Mouse (Mus musculus): ENCODE results near the gene Npff.

Gene Npff

GRCm38 (mm10) chr15:102519211-102520141 lies 5.3 kb downstream of the Npff start:
- peak; percentile 39 for DNase-seq (ENCODE audit: low read depth)

GRCm38 (mm10) chr15:102518859-102519201 lies 5.9 kb downstream of the Npff start:
- DNase-seq (ENCODE audit: low read depth) = no peak

DNA sequence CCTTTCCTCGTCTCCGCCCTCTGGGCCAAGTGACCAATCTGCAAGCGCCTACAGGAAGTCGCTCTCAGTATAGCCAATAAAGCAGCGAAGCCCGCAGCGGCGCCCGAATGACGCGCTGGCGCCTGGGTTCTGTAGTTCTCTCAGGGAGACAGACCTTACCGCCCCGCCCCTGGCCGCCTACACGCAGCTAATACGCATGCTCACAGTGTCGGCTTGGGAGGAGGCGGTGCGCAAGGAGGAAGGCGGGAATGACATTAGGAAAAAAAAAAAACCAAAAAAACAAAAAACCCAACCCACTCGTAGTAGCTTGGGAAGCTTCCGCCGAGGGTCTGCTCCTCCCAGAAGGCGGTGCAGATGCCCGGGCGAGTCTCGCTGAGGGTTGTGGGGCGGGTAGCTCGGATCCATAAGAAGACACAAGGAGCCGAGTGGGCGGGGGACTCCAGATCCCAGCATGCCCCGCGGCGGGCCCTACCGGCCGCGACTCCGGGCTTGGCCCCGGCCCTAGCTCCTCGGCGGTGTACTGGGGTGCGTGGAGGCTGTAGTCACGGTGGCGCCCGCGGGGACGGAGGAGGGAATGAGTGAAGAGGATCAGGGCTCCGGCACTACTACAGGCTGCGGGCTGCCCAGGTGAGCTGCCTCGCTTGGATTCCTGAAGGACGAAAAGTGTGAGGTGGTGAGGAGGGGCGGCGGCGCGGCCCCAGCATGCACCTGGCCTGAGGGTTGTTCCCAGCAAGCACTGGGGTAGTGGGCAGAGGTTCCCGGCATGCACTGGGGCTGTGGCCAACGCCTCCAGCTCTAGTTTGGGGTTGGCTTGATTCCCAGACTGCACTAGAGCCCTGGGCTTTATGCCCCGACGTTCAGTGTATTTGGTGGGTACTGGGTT lies 6.5 kb downstream of the Npff start, which contains the start of gene Tarbp2:
Gene Tarbp2 (plus strand): TSS at position 217 of the 883 bp plus-strand sequence.
- peak; percentile 99 for DNase-seq (ENCODE audit: low read depth)

GRCm38 (mm10) chr15:102517631-102517975 lies 7.1 kb downstream of the Npff start:
- DNase-seq (ENCODE audit: low read depth) = no peak

GRCm38 (mm10) chr15:102516728-102517404 lies 7.9 kb downstream of the Npff start, which contains the start of gene Map3k12:
Gene Map3k12, minus strand, starts transcription at chr15:102517064.
- peak; percentile 84 for DNase-seq (ENCODE audit: low read depth)

GRCm38 (mm10) chr15:102516293-102516692 lies 8.4 kb downstream of the Npff start:
- no peak for DNase-seq (ENCODE audit: low read depth)

DNA sequence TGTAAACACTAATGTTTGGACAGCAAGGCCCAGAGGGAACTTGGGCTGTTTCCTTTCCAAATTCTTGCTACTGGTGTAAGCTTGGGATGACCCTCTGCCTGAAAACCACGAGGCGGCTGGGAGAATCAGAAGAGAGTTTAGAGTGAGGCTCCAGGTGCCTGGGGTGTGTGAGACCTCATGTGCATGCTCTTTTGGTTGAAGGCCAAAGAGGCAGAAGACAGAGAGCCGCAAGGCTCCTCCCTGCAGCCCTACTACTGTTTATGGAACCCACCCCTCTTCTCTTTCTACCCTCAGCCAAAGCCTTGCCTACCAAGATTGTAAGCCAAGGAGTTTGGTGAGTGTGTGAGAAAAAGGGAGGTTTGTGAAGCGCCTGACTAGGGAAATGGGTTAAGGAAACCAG lies 9.0 kb downstream of the Npff start:
- DNase-seq (ENCODE audit: low read depth) = no peak

DNA sequence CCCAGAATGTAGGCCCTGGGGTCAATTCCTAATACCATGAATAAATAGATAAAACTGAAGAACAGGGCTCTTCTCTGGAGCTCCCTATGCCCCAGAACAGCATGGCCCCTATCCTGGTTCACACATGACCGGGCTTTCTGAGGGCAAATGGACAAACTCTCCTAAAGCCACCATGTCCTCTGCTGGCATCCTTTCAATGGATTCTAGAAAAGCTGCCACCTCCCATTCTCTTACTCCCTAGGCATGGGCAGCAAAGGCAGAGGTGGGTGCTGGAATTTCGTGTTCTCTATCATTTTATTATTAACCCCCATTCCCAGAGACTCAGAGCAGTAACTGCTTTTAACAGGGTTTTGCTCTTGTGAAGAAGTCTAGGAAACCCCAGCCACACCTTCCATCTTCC lies 9.5 kb downstream of the Npff start:
- no peak for DNase-seq (ENCODE audit: low read depth)

- no peak for DNase-seq (ENCODE audit: low read depth)
These were observed 11.7 kb downstream of the Npff start for GRCm38 (mm10) chr15:102513004-102513403.

DNA sequence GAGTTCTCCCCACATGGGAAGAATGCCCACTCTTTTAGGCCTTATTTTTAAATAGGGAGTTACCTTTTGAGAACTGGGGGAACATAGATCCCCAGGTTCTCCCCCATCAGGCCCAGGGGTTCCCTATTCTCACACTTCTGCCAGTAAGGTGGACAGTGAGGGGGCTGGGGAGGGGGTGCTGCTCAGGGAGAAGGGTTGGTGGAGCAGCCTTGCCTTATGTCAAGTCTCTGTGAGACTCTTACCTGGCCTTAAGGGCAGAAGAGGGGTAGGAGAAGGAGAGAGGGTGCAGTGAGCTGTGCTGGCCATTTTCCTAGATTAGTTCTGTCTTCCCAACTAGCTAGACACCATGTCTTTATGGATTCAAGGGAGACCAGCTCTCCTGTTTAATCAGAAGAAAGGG lies 12.3 kb downstream of the Npff start:
- DNase-seq (ENCODE audit: low read depth) = no peak

GRCm38 (mm10) chr15:102512010-102512409 lies 12.7 kb downstream of the Npff start:
- no peak for DNase-seq (ENCODE audit: low read depth)

DNA sequence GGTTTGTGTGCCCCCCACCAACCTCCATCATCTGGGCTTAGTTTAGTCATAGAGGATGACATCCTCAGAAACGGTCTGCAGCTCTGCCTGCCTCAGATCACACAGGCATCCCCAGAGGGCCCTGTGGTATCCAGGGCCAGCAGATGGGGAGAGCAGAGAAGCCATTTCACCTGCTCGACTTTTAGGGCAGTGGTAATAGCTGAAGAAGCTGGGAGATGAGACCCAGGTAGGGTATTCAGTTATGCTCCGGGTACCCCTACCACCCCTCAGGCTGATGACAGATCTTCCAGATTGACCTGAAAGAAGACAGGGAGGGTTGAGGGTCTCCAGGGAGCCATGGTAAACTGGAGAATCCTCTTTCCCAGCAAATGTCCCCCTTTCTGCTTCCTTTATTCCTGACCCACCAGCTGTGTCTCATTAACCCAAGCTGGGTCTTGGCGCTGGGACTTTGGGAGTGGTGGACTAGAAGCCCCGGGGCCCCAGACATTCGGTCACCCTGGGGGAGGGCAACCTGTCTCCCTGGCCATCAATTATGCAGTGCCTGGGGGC lies 13.4 kb downstream of the Npff start:
- DNase-seq (ENCODE audit: low read depth) = no peak

DNA sequence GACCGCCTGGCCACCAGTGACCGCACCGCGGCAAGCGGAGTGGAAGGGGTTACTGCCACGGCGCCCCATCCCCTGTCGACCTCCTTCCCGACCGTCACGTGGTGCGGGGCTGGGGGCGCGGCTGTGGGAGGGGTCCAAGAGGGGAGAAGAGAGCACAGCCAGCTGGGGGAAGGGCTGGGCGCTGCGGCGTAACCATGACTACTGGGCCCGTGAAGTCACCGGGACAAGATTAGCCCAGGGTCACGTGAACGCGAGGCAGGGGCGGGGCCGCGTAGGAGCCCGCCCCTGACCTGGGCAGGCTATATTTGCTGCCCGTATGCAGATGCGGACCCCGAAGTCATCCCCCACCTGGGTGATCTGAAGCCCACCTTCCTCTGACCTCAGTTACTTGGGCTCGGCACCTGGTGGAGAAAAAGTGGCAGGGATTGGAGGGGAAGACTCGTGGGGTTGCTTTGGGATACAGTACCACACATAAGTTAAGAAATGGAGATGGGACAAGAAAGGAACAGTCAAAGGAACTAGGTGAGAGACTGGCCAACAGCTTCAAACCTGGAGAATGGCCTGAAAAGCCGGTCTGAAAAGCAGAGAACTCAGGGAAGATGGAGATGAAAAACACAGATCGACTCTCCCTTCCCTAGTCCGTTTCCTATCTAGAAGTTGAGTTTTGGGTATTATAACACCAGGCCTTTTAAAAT lies 14.0 kb downstream of the Npff start:
- DNase-seq (ENCODE audit: low read depth) = peak; percentile 82

DNA sequence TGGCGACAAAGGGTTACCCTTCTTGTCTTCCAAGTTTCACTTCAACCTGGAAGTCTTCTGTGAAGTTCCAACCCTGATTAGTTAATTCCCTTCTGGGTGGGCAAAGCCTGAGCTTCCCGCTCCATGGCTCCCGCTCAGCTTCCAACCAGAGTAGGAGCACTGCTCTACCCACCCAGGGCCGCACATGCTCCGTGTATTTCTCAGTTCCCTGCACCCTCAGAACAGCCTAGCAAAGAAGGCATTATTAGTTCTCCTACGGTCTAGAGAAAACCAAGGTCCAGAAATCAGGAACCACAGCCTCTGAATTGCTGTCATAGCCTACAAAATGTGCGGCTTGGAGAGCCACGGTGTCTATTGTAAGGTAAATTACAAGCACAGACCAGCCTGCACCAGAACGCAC lies 14.6 kb downstream of the Npff start:
- no peak for DNase-seq (ENCODE audit: low read depth)

GRCm38 (mm10) chr15:102508336-102508735 lies 16.4 kb downstream of the Npff start:
- no peak for DNase-seq (ENCODE audit: low read depth)

DNA sequence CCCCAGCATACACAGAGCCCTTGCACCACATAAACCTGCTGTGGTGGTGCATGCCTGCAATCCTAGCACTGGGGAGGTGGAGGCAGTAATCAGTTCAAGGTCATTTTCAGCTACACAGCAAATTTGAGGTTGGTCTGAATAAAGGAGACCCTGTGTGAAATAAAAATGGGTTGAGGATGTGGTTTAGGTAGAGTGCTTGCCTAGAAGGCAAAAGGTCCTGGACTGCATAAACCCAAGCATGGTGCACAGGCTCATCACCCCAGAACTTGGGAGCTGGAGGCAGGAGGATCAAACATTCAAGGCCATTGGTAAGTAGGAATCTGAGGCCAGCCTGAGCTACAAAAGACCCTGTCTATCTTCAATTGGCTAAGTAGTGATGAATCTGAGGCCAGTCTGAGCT lies 17.2 kb downstream of the Npff start:
- DNase-seq (ENCODE audit: low read depth) = no peak

DNA sequence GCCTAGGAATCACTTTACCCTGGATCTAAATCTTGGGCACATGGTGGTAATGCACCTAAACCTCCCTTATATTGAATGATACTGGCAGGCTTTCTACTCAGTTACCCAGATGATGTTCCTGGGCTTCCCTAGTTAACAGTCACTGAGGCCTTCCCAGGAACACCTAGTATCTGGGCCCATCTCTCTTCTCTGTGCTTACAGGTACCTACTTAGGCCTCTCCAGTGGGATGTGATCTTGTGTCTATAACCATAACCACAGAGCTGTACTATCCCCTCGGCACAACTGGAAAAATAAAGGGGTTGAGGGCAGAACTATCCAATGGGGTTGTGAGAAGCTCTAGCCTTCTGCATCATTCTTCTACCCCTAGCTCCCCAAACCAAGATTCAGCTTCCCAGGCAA lies 17.9 kb downstream of the Npff start:
- no peak for DNase-seq (ENCODE audit: low read depth)

- no peak for DNase-seq (ENCODE audit: low read depth)
These were observed 18.3 kb downstream of the Npff start for GRCm38 (mm10) chr15:102506464-102506830.

DNA sequence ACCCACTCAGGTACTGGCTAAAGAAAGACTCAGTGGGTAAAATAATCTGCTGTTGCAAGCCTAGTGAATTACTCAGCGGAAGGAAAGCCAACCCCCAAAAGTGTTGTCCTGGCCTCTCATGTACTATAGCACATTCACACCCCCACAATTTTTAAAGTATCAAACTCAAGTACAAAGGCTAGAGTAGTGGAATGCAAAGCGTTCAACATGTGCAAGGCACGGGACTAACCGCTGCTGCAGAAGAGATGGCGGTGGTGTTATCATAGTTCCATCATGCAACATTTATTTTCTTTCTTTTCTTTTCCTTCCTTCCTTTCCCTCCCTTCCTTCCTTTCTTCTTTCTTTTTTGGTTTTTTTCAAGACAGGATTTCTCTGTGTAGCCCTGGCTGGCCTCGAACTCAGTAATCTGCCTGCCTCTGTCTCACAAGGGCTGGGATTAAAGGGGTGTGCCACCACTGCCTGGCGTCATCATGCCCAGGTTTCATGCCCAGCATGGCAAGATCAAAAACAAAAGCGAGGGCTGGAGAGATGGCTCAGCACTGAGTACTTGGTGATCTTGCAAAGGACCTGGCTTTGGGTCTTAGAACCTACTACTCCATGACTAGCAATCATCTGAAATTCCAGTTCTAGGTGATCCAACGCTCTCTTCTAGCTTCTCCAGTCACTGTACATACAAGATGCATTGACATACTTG lies 18.8 kb downstream of the Npff start:
- DNase-seq (ENCODE audit: low read depth) = no peak

DNA sequence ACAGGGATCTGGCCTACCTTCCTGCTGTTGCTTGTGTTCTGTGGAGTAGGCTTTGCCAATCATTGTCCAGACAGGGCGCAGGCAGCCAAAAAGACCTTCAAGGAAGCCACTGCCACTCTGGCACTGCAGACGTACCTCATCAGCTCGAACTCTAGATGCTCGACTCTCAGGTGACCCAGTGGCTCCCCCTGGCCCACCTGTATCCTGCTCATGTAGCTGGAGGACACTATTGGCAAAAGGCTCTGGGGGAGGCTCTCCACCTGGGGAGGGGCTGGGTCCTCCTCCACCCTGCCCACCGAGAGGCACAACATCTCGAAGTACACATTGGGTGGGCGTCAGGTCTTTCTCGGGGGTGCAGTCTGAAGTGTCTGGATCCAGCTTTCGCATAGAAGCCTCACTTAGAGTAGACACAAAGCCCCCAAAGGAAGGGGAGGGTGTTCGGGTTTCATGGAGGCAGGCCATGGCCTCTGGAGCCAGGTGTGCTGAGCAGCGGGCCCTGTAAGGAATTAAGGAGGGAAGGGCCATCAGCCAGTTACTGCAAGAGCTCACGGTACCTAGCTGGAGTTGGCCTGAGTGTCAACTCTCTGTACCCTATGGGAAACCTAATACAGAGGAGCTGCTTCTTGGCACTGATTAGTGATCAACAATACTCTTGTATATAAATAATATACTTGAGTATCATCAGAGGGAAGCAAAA lies 19.5 kb downstream of the Npff start:
- no peak for DNase-seq (ENCODE audit: low read depth)

Data from induced T-regulatory cell, adult 2 months (primary cell).